Mouse (Mus musculus) embryonic facial prominence, embryonic 14.5 days (tissue): Measurements from ENCODE around the gene 2010109A12Rik. TPM values are rescaled to one million over a fixed set of nuclear protein-coding genes. Genes with fewer than 3 reads are reported as not detected.

Experiments used
- ATAC-seq: fragments of 200-750 bp; cut with Nextera tagmentation; 2 replicates; pipeline ENCODE4 v1.8.0; 2017; ENCODE audit warnings: low read depth, moderate number of reproducible peaks, moderate TSS enrichment
- DNase-seq: peaks from one replicate; pipeline ENCODE4 v3.0.0-alpha.2; 2015; ENCODE audit warnings: low spot score
- H3K27ac ChIP-seq: fragments of 300-500 bp; sonication (generic); replicated peaks from 2 replicates; pipeline ENCODE4 v1.5.1; 2014; ENCODE audit warnings: low read depth, mild to moderate bottlenecking, low read length, moderate library complexity
- H3K27me3 ChIP-seq: fragments of 300-500 bp; sonication (generic); replicated peaks from 2 replicates; pipeline ENCODE4 v1.6.1; 2014; ENCODE audit warnings: low read length; ENCODE audit not compliant: control insufficient read depth, insufficient read depth
- H3K36me3 ChIP-seq: fragments of 300-500 bp; sonication (generic); 2 replicates; pipeline ENCODE4 v1.6.1; 2014; ENCODE audit warnings: low read length, mixed read lengths; ENCODE audit not compliant: control insufficient read depth, insufficient read depth
- H3K4me1 ChIP-seq: fragments of 300-500 bp; sonication (generic); 2 replicates; pipeline ENCODE4 v1.6.1; 2014; ENCODE audit warnings: antibody characterized with exemption, low read length; ENCODE audit not compliant: control insufficient read depth, insufficient read depth
- H3K4me2 ChIP-seq: fragments of 300-500 bp; sonication (generic); 2 replicates; pipeline ENCODE4 v1.6.1; 2014; ENCODE audit warnings: low read depth, mild to moderate bottlenecking, low read length, moderate library complexity, mixed read lengths
- H3K4me3 ChIP-seq: fragments of 300-500 bp; sonication (generic); 2 replicates; pipeline ENCODE4 v1.5.1; 2014; ENCODE audit warnings: low read depth, mild to moderate bottlenecking, low read length
- H3K9ac ChIP-seq: fragments of 300-500 bp; sonication (generic); 2 replicates; pipeline ENCODE4 v1.6.1; 2014; ENCODE audit warnings: low read depth, mild to moderate bottlenecking, low read length, moderate library complexity, mixed read lengths
- H3K9me3 ChIP-seq: fragments of 300-500 bp; sonication (generic); 2 replicates; pipeline ENCODE4 v1.6.1; 2016; ENCODE audit warnings: low read length; ENCODE audit not compliant: control insufficient read depth
- WGBS: fragments of 180-500 bp; shearing (Covaris S2); extraction: QIAGEN DNeasy Blood & Tissue Kit; methylation state at CpG from one replicate; pipeline ENCODE4 v1.1.7; 2014; 5-methylcytosine and 5-hydroxymethylcytosine counted together
- polyA plus RNA-seq: library from polyadenylated mRNA; unstranded; fragments of >200 nt; fragmentation: Nextera tagmentation; extraction: Ambion mirVana; gene quantifications from 2 replicates; pipeline ENCODE4 v1.2.1, GENCODE M21; 2014

The 2010109A12Rik gene
- polyA plus RNA-seq, 1 experiment from 2014 or later = 1.9 TPM

GRCm38 (mm10) chr5:93234605-93235004 lies 28.3 kb downstream of the 2010109A12Rik start:
- ATAC-seq (no peak), DNase-seq (no peak)
- WGBS = 72% methylated on average over 2 of the region's 2 CpGs
- H3K27me3 ChIP-seq = no peaks in the 10 kb centered on the region
- no peaks in the 10 kb centered on the region for H3K9me3 ChIP-seq
- no peaks in the 10 kb centered on the region for H3K36me3 ChIP-seq
- H3K4me1 ChIP-seq = no peaks in the 10 kb centered on the region
- H3K9ac ChIP-seq = no peak overlapping the region
- H3K4me3 ChIP-seq = no peak overlapping the region
- no peak overlapping the region for H3K4me2 ChIP-seq
- H3K27ac ChIP-seq = no peak overlapping the region

- Histone ChIP-seq H3K27ac (no peak overlapping the region), H3K4me1 (no peaks in the 10 kb centered on the region), H3K9me3 (no peaks in the 10 kb centered on the region), H3K36me3 (no peaks in the 10 kb centered on the region), H3K4me3 (no peak overlapping the region), H3K27me3 (no peaks in the 10 kb centered on the region), H3K4me2 (no peak overlapping the region), H3K9ac (no peak overlapping the region)
- no peak for ATAC-seq
- DNase-seq = no peak
- WGBS = 88% methylated on average over 3 of the region's 3 CpGs
Observed at GRCm38 (mm10) chr5:93235888-93236287, 29.6 kb downstream of the 2010109A12Rik start.

GRCm38 (mm10) chr5:93236541-93236940 lies 30.2 kb downstream of the 2010109A12Rik start:
- ATAC-seq (no peak), DNase-seq (no peak)
- no peaks in the 10 kb centered on the region for H3K4me1 ChIP-seq
- H3K4me2 ChIP-seq = no peak overlapping the region
- no peak overlapping the region for H3K4me3 ChIP-seq
- H3K27ac ChIP-seq = no peak overlapping the region
- WGBS = 78% methylated on average over 4 of the region's 4 CpGs
- no peaks in the 10 kb centered on the region for H3K27me3 ChIP-seq
- no peak overlapping the region for H3K9ac ChIP-seq
- no peaks in the 10 kb centered on the region for H3K36me3 ChIP-seq
- H3K9me3 ChIP-seq = no peaks in the 10 kb centered on the region

GRCm38 (mm10) chr5:93239590-93240544 lies 33.5 kb downstream of the 2010109A12Rik start:
- ATAC-seq = no peak
- no peak for DNase-seq
- H3K4me1 ChIP-seq = no peaks in the 10 kb centered on the region
- H3K4me2 ChIP-seq = no peak overlapping the region
- H3K9me3 ChIP-seq = peaks cover 5% of the 10 kb centered on the region; the same call in 1 of the 2 replicates
- no peaks in the 10 kb centered on the region for H3K27me3 ChIP-seq
- H3K27ac ChIP-seq = no peak overlapping the region
- no peaks in the 10 kb centered on the region for H3K36me3 ChIP-seq
- H3K9ac ChIP-seq = no peak overlapping the region
- no peak overlapping the region for H3K4me3 ChIP-seq
- 84% methylated on average over 8 of the region's 8 CpGs for WGBS

- Histone ChIP-seq H3K4me3 (no peak overlapping the region), H3K27me3 (no peaks in the 10 kb centered on the region), H3K9ac (no peak overlapping the region), H3K4me2 (no peak overlapping the region), H3K9me3 (peaks cover 5% of the 10 kb centered on the region; the same call in 1 of the 2 replicates), H3K36me3 (no peaks in the 10 kb centered on the region), H3K4me1 (no peaks in the 10 kb centered on the region), H3K27ac (no peak overlapping the region)
- DNase-seq (no peak), ATAC-seq (no peak)
- WGBS = 77% methylated on average over 2 of the region's 2 CpGs
Observed at GRCm38 (mm10) chr5:93245280-93245679, 39.0 kb downstream of the 2010109A12Rik start.

GRCm38 (mm10) chr5:93249940-93250578 lies 43.7 kb downstream of the 2010109A12Rik start:
- Histone ChIP-seq H3K4me1 (no peaks in the 10 kb centered on the region), H3K27me3 (no peaks in the 10 kb centered on the region), H3K27ac (no peak overlapping the region), H3K36me3 (no peaks in the 10 kb centered on the region), H3K9me3 (no peaks in the 10 kb centered on the region), H3K9ac (no peak overlapping the region), H3K4me2 (no peak overlapping the region), H3K4me3 (no peak overlapping the region)
- WGBS = 83% methylated on average over 6 of the region's 6 CpGs
- ATAC-seq = no peak
- DNase-seq = no peak

- Histone ChIP-seq H3K27ac (no peak overlapping the region), H3K9me3 (no peaks in the 10 kb centered on the region), H3K4me1 (no peaks in the 10 kb centered on the region), H3K4me3 (no peak overlapping the region), H3K4me2 (no peak overlapping the region), H3K27me3 (no peaks in the 10 kb centered on the region), H3K36me3 (no peaks in the 10 kb centered on the region), H3K9ac (no peak overlapping the region)
- ATAC-seq = no peak
- 84% methylated on average over 12 of the region's 12 CpGs for WGBS
- DNase-seq = no peak
Observed at GRCm38 (mm10) chr5:93251001-93251760, 44.9 kb downstream of the 2010109A12Rik start.

- ATAC-seq = no peak
- 88% methylated on average over 5 of the region's 5 CpGs for WGBS
- Histone ChIP-seq H3K27ac (no peak overlapping the region), H3K4me2 (no peak overlapping the region), H3K27me3 (no peaks in the 10 kb centered on the region), H3K9ac (no peak overlapping the region), H3K4me3 (no peak overlapping the region), H3K9me3 (peaks cover 7% of the 10 kb centered on the region; the same call in 1 of the 2 replicates), H3K36me3 (no peaks in the 10 kb centered on the region), H3K4me1 (no peaks in the 10 kb centered on the region)
- no peak for DNase-seq
Observed at GRCm38 (mm10) chr5:93255759-93256265, 49.5 kb downstream of the 2010109A12Rik start.
